Mouse (Mus musculus): ENCODE measurements at regions not wholly inside any gene's neighbourhood (a gene's known extent, or its start where the extent isn't known, plus 50 kb on each side); places are given as distances from the start of the nearest gene placed in this dataset.

DNA sequence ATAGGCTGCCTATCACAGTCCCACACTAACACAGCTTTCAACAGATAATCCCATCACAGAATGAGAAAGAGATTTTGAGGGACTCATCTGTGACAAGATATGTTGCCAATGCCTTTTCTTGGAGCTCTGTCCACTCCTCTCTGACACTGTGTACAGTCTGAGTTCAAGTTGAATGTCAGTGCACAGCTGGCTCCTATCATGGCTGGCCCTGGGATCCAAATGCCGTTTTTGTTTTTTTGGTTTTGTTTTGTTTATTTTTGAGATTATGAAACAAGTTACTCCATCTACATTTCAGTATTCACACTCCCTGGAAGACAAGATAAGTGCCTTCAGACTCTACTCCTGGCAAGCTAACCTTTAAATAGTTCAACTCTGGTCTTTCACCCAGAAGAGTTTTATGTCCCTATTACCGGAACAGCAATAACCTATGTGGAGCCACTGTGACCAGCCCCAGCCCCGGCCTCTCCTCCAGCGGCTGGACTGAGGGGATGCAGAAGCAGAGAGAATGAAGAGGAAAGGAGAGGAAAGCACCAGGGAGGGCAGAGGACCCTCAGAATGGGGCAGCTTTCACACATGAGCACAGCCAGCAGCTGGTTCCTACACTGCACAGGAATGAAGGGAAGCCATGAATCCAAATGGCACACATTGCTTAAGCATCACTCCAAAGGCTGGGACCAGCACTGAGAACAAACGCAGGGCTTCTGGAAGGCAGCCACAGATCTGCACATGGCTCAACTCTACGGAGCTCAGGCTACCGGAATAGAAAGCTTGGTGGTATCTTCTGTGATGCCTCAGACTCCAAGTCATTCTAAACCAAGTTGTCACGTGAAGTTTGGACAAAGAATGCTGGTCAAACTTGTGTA is 99.9 kb upstream of the Nsun2 start:
- CTCF ChIA-PET, result no interaction called here

DNA sequence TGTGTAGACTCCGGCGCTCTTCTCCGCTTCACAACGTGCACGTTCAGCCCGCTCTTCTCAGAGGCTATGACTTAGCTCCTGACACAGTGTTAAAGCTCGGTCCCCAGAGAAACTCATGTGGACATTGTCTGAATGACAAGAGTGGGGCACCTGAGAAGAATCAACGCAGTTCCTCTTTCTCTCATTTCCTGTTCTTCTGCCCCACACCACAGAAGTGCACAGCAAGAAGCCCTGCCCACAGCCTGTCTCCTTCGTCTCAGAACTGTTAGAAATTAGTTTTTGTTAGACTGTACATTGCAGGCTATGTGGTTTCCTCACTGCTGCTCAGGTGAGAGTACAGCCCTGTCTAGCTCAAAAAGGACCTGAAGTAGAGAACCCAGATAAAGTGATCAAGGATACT is 94.1 kb upstream of the Nsun2 start:
- CTCF ChIA-PET, result no interaction called here

DNA sequence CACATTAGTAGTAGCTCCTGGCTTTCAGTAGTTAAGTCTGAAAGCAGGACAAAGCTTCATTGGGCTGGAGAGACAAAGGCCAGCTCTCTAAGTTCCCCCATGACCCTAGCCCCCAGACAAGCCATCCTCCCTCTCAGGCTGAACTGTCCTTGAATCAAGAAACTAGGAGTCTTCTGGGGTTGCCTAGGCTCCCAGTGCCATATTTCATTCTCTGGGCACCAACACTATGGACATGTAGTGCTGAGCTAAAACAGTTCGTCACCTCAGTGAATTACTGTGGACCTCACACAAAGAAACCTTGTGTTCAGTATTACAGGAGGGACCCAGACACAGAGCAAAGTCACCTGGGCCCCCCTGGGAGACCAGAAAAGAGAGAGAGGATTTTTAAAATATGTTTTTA is 91.7 kb upstream of the Nsun2 start:
- CTCF ChIA-PET, result no interaction called here

DNA sequence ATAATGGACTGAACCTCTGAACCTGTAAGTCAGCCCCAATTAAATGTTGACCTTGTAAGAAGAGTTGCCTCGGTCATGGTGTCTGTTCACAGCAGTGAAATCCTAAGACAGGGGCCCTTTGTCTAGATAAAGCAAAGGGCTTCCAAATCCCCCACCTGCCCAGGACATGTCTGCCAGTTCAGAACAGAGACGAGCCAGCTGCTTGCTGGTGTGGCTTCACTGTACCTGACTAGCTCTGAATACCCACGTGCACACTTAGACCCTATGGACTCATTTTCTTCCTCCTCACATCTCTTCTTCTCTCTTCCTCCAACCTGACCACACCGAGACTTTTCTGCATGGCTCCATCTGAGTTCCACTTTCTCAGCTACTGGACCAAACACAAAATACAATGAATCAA is 87.9 kb upstream of the Nsun2 start:
- CTCF ChIA-PET, result no interaction called here
